ENCODE assay signal across 9 mouse cellular contexts in genomic region chr14:30247606-30248005, GRCm38 (mm10).
"Had no signal": no experiment of that assay in that cellular context is flagged by ENCODE, and none has a peak within 500 bp of the region (broad histone marks: within the 10 kb centered on the region; RNA-seq: fewer than 3 reads in every experiment).

No protein-coding gene starts in this region.

- DNase-seq: lung, adult 18-20 months; lung, postnatal 10 days; lung, postnatal 4 days; midbrain, embryonic 14.5 days; retina, postnatal 1 day; right cerebral cortex, adult 18-20 months; right cerebral cortex, postnatal 25 days; right cerebral cortex, postnatal 4 days; thymus, adult 18-20 months had no signal
